Mouse (Mus musculus): ENCODE measurements around the gene Col23a1. TPM values are rescaled to one million over a fixed set of nuclear protein-coding genes. Genes with fewer than 3 reads are reported as not detected.

Gene Col23a1
- polyA plus RNA-seq, 1 experiment = 10.3 TPM

- TF ChIP-seq USF1 (IDR thresholded peaks at IDR 0.05; ENCODE audit: low read depth) (no peak), REST (IDR thresholded peaks at IDR 0.05; ENCODE audit: insufficient read depth, insufficient read length) (no peak)
Observed at GRCm38 (mm10) chr11:51414520-51414919, 124.8 kb downstream of the Col23a1 start.

GRCm38 (mm10) chr11:51415049-51415688 lies 125.4 kb downstream of the Col23a1 start:
- no peak overlapping the region for H3ac ChIP-seq (ENCODE audit: control insufficient read depth, insufficient read length)
- no peak overlapping the region for H3K4me2 ChIP-seq (ENCODE audit: low read depth)
- H3K27me3 ChIP-seq (ENCODE audit: control insufficient read depth, insufficient read depth, insufficient read length) = no peaks in the 10 kb centered on the region
- no peaks in the 10 kb centered on the region for H3K79me2 ChIP-seq (ENCODE audit: control insufficient read depth, insufficient read depth)
- no peak overlapping the region for H3K4me3 ChIP-seq
- no peak for TF ChIP-seq MAX (IDR thresholded peaks at IDR 0.05; ENCODE audit: low read depth)
- TF ChIP-seq REST (IDR thresholded peaks at IDR 0.05; ENCODE audit: insufficient read depth, insufficient read length) = no peak
- TF ChIP-seq TCF12 (IDR thresholded peaks at IDR 0.05; ENCODE audit: insufficient read depth, poor library complexity, severe bottlenecking) = no peak
- no peaks in the 10 kb centered on the region for H3K36me3 ChIP-seq (ENCODE audit: control insufficient read depth, insufficient read depth)

More at GRCm38 (mm10) chr11:51414520-51414919, 124.8 kb downstream of the Col23a1 start:
- H3ac ChIP-seq (ENCODE audit: control insufficient read depth, insufficient read length) = no peak overlapping the region
- no peaks in the 10 kb centered on the region for H3K36me3 ChIP-seq (ENCODE audit: control insufficient read depth, insufficient read depth)
- no peaks in the 10 kb centered on the region for H3K27me3 ChIP-seq (ENCODE audit: control insufficient read depth, insufficient read depth, insufficient read length)
- H3K4me2 ChIP-seq (ENCODE audit: low read depth) = no peak overlapping the region
- no peaks in the 10 kb centered on the region for H3K79me2 ChIP-seq (ENCODE audit: control insufficient read depth, insufficient read depth)
- H3K4me3 ChIP-seq = no peak overlapping the region

DNA sequence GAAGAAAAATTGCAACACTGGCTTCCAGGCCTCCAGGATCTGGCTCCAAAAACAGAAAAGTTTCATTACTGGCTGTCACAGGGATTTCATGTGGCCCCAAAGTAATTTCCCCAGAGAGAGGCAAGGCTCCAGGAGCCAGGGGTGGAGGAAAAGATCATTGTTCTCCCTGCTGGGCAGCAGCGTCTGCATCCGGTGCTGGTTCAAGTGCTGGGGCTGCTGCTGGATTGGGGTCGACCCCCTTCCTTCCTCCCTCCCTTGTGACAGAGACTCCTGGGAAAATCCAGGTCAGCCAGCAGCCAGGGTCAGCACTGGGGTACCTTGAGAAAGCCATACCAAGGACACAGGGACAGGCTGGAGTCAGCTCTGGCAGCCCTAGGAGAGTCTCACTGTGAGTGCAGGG lies 129.1 kb downstream of the Col23a1 start:
- Histone ChIP-seq H3K36me3 (ENCODE audit: control insufficient read depth, insufficient read depth) (no peaks in the 10 kb centered on the region), H3K4me3 (no peak overlapping the region), H3K79me2 (ENCODE audit: control insufficient read depth, insufficient read depth) (no peaks in the 10 kb centered on the region), H3K27me3 (ENCODE audit: control insufficient read depth, insufficient read depth, insufficient read length) (no peaks in the 10 kb centered on the region), H3ac (ENCODE audit: control insufficient read depth, insufficient read length) (no peak overlapping the region), H3K4me2 (ENCODE audit: low read depth) (no peak overlapping the region)
- TF ChIP-seq MAX (IDR thresholded peaks at IDR 0.05; ENCODE audit: low read depth) (no peak), TCF3 (IDR thresholded peaks at IDR 0.05; ENCODE audit: insufficient read length, low read depth) (no peak), POLR2A (IDR thresholded peaks at IDR 0.05; ENCODE audit: insufficient read length, low read depth) (no peak), TCF12 (IDR thresholded peaks at IDR 0.05; ENCODE audit: insufficient read depth, poor library complexity, severe bottlenecking) (no peak), E2F4 (IDR thresholded peaks at IDR 0.05; ENCODE audit: insufficient read depth) (no peak), MYOG (IDR thresholded peaks at IDR 0.05; ENCODE audit: control insufficient read depth in 1 of 3, insufficient read depth in 1 of 3, insufficient read length in 2 of 3, low read depth in 2 of 3) (no peak), POLR2AphosphoS2 (IDR thresholded peaks at IDR 0.05; ENCODE audit: insufficient read length, low read depth) (no peak), REST (IDR thresholded peaks at IDR 0.05; ENCODE audit: insufficient read depth, insufficient read length) (no peak), USF1 (IDR thresholded peaks at IDR 0.05; ENCODE audit: low read depth) (no peak)

DNA sequence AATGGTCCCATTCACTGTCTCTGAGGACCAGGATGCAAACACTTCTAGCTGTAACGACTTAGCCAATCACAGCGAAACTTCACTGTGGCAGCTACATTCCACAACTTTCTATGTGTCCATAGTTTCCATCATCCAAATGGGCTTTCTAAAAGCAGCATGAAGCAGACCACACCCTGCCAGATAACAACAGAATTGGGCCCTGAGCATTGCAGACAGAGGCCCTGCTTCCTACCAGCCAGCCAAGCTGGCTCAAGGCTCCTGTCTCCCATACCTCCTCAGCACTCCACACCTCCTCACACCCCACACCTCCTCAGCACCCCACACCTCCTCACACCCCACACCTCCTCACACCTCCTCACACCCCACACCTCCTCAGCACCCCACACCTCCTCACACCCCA lies 132.2 kb downstream of the Col23a1 start:
- Histone ChIP-seq H3K4me3 (no peak overlapping the region), H3K36me3 (ENCODE audit: control insufficient read depth, insufficient read depth) (no peaks in the 10 kb centered on the region), H3ac (ENCODE audit: control insufficient read depth, insufficient read length) (no peak overlapping the region), H3K79me2 (ENCODE audit: control insufficient read depth, insufficient read depth) (no peaks in the 10 kb centered on the region), H3K4me2 (ENCODE audit: low read depth) (no peak overlapping the region), H3K27me3 (ENCODE audit: control insufficient read depth, insufficient read depth, insufficient read length) (no peaks in the 10 kb centered on the region)
- no peak for TF ChIP-seq CEBPB (IDR thresholded peaks at IDR 0.05; ENCODE audit: insufficient read depth, poor library complexity, severe bottlenecking)
- TF ChIP-seq MYOD1 (IDR thresholded peaks at IDR 0.05; ENCODE audit: control insufficient read depth in 1 of 3, insufficient read length in 2 of 3, low read depth in 2 of 3) = no peak
- no peak for TF ChIP-seq MAX (IDR thresholded peaks at IDR 0.05; ENCODE audit: low read depth)
- TF ChIP-seq USF1 (IDR thresholded peaks at IDR 0.05; ENCODE audit: low read depth) = no peak
- TF ChIP-seq TCF12 (IDR thresholded peaks at IDR 0.05; ENCODE audit: insufficient read depth, poor library complexity, severe bottlenecking) = no peak
- no peak for TF ChIP-seq SRF (IDR thresholded peaks at IDR 0.05; ENCODE audit: control insufficient read depth, insufficient read length, low read depth)
- no peak for TF ChIP-seq E2F4 (IDR thresholded peaks at IDR 0.05; ENCODE audit: insufficient read depth)
- TF ChIP-seq MYOG (IDR thresholded peaks at IDR 0.05; ENCODE audit: control insufficient read depth in 1 of 3, insufficient read depth in 1 of 3, insufficient read length in 2 of 3, low read depth in 2 of 3) = no peak

DNA sequence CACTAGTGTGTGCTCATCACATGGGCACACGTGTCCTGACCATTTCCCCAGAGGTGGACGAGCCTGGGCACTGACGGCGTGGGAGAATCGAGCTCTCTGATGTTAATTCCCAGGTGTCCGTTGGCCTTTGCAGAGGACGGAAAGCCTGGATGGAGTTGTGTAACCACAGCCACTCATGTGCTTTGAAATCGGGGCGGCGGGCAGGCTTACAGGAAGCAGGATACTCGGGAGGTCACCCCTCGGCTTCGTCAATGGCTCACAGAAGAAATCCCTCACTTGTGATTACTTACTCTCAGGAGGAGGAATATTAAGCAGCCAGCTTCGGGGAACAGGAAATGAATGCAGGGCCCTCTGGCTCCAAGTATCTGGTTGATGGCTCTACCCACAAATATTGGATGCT lies 133.0 kb downstream of the Col23a1 start:
- Histone ChIP-seq H3K4me3 (no peak overlapping the region), H3K27me3 (ENCODE audit: control insufficient read depth, insufficient read depth, insufficient read length) (no peaks in the 10 kb centered on the region), H3K79me2 (ENCODE audit: control insufficient read depth, insufficient read depth) (no peaks in the 10 kb centered on the region), H3K4me2 (ENCODE audit: low read depth) (no peak overlapping the region), H3ac (ENCODE audit: control insufficient read depth, insufficient read length) (no peak overlapping the region), H3K36me3 (ENCODE audit: control insufficient read depth, insufficient read depth) (no peaks in the 10 kb centered on the region)
- TF ChIP-seq MAX (IDR thresholded peaks at IDR 0.05; ENCODE audit: low read depth) (no peak), TCF12 (IDR thresholded peaks at IDR 0.05; ENCODE audit: insufficient read depth, poor library complexity, severe bottlenecking) (no peak), TCF3 (IDR thresholded peaks at IDR 0.05; ENCODE audit: insufficient read length, low read depth) (no peak), POLR2A (IDR thresholded peaks at IDR 0.05; ENCODE audit: insufficient read length, low read depth) (no peak), CEBPB (IDR thresholded peaks at IDR 0.05; ENCODE audit: insufficient read depth, poor library complexity, severe bottlenecking) (no peak), SRF (IDR thresholded peaks at IDR 0.05; ENCODE audit: control insufficient read depth, insufficient read length, low read depth) (no peak), POLR2AphosphoS2 (IDR thresholded peaks at IDR 0.05; ENCODE audit: insufficient read length, low read depth) (no peak), REST (IDR thresholded peaks at IDR 0.05; ENCODE audit: insufficient read depth, insufficient read length) (no peak), E2F4 (IDR thresholded peaks at IDR 0.05; ENCODE audit: insufficient read depth) (no peak), USF1 (IDR thresholded peaks at IDR 0.05; ENCODE audit: low read depth) (no peak), MYOD1 (IDR thresholded peaks at IDR 0.05; ENCODE audit: control insufficient read depth in 1 of 3, insufficient read length in 2 of 3, low read depth in 2 of 3) (no peak), MYOG (IDR thresholded peaks at IDR 0.05; ENCODE audit: control insufficient read depth in 1 of 3, insufficient read depth in 1 of 3, insufficient read length in 2 of 3, low read depth in 2 of 3) (no peak)

Data from myocyte (in vitro differentiated cells).